Mouse (Mus musculus): ENCODE measurements around the gene Pcnx3. TPM values are rescaled to one million over a fixed set of nuclear protein-coding genes. Genes with fewer than 3 reads are reported as not detected.

The Pcnx3 gene
- total and polyA plus RNA-seq, 3 experiments, result 17.5 to 40.1 (median 18.6) TPM

DNA sequence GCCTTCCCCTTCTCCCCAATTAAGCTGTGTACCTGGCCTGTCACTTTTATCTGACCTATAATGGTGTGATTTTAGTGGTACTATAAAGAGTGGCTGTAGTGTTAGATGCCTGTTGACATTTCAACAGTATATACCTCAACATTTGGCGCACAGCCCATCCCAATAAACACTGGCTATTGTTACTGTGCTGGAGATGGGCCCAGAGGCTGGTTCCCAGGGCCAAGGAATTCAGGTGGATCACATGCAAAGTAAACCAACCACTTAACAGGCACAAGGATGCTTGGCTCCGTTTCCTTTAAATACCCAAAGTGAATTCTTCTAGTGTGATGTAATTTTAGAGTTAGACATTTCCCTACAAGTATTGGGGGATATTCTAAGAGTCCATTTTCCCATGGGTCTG, 73.8 kb downstream of the Pcnx3 start:
- no peak for TF ChIP-seq POLR2A (IDR thresholded peaks at IDR 0.05; ENCODE audit: insufficient read depth, low read depth, low read length)
- no peak for TF ChIP-seq CTCF (IDR thresholded peaks at IDR 0.05)
- no peak for TF ChIP-seq EP300 (IDR thresholded peaks at IDR 0.05; ENCODE audit: insufficient read depth, low read depth, low read length)
- Histone ChIP-seq H3K4me1 (ENCODE audit: control insufficient read depth, insufficient read depth, low read length) (peaks cover 2% of the 10 kb centered on the region), H3K27me3 (ENCODE audit: control insufficient read depth, insufficient read depth, low read length) (no peaks in the 10 kb centered on the region), H3K27ac (no peak overlapping the region), H3K9ac (ENCODE audit: low read depth, low read length) (no peak overlapping the region), H3K4me3 (no peak overlapping the region), H3K36me3 (ENCODE audit: control insufficient read depth, insufficient read depth, low read length) (no peaks in the 10 kb centered on the region), H3K79me2 (replicated peaks; ENCODE audit: control insufficient read depth, insufficient read depth, low read length) (no peaks in the 10 kb centered on the region)
- no peak for DNase-seq
- 31% methylated on average over 2 of the region's 2 CpGs for WGBS
- intact Hi-C loops (cut with DNase I), result loop anchor here (5.0 kb wide), 2 partner anchors 72 to 112 kb away; partner anchors contain the start of genes Ehbp1l1, Fam89b, Map3k11 and Pcnx3

Small RNA genes within 50 kb of the gene (microRNA-seq; reads per million reads assigned to microRNA genes)
- gene Mir6987, result 0 reads per million in 2 experiments

Other genes starting within 250 kb of the Pcnx3 start
- not detected for gene Fosl1, start 241.4 kb downstream of the Pcnx3 start, total RNA-seq (2021)
- gene Fosl1, start 241.4 kb downstream of the Pcnx3 start, polyA plus RNA-seq (2012; rRNA removed), result 0.12 TPM in 1 of 2 replicates, not detected in the other
- gene Ccdc85b, start 231.0 kb downstream of the Pcnx3 start, total RNA-seq (2021), result 1 to 10 TPM; 6.3 to 9.7 TPM
- gene Ccdc85b, start 231.0 kb downstream of the Pcnx3 start, polyA plus RNA-seq (2012; rRNA removed), result 5.9 and 6.1 TPM in 2 replicates
- gene Fibp, start 228.3 kb downstream of the Pcnx3 start, total RNA-seq (2021), result 10 to 100 TPM; 47.1 to 52.9 TPM
- gene Fibp, start 228.3 kb downstream of the Pcnx3 start, polyA plus RNA-seq (2012; rRNA removed), result 85.6 and 88.3 TPM in 2 replicates
- under 1 TPM; 0.32 to 0.42 TPM for gene Ctsw, start 220.4 kb downstream of the Pcnx3 start, total RNA-seq (2021)
- 0.67 and 2.0 TPM in 2 replicates for gene Ctsw, start 220.4 kb downstream of the Pcnx3 start, polyA plus RNA-seq (2012; rRNA removed)
- gene Efemp2, start 215.0 kb downstream of the Pcnx3 start, total RNA-seq (2021), result 10 to 100 TPM in 1 of 2 experiments, 1 to 10 TPM in 1; 8.2 to 10.3 TPM
- gene Efemp2, start 215.0 kb downstream of the Pcnx3 start, polyA plus RNA-seq (2012; rRNA removed), result 33.6 and 36.3 TPM in 2 replicates
- gene Mus81, start 200.5 kb downstream of the Pcnx3 start, total RNA-seq (2021), result 10 to 100 TPM; 18.6 to 21.6 TPM
- gene Mus81, start 200.5 kb downstream of the Pcnx3 start, polyA plus RNA-seq (2012; rRNA removed), result 36.4 and 38.6 TPM in 2 replicates
- 100 to 1,000 TPM; 169 to 194 TPM for gene Cfl1, start 198.5 kb downstream of the Pcnx3 start, total RNA-seq (2021)
- gene Cfl1, start 198.5 kb downstream of the Pcnx3 start, polyA plus RNA-seq (2012; rRNA removed), result 160 and 206 TPM in 2 replicates
- gene 1700020D05Rik, start 185.1 kb downstream of the Pcnx3 start, total RNA-seq (2021), result under 1 TPM; 0.82 to 0.89 TPM
- gene 1700020D05Rik, start 185.1 kb downstream of the Pcnx3 start, polyA plus RNA-seq (2012; rRNA removed), result 0.70 and 0.85 TPM in 2 replicates
- 1 to 10 TPM; 3.9 to 5.2 TPM for gene Snx32, start 178.4 kb downstream of the Pcnx3 start, total RNA-seq (2021)
- 11.4 and 13.0 TPM in 2 replicates for gene Snx32, start 178.4 kb downstream of the Pcnx3 start, polyA plus RNA-seq (2012; rRNA removed)
- gene Ovol1, start 128.3 kb downstream of the Pcnx3 start, total RNA-seq (2021), result not detected
- 0.04 TPM in 1 of 2 replicates, not detected in the other for gene Ovol1, start 128.3 kb downstream of the Pcnx3 start, polyA plus RNA-seq (2012; rRNA removed)
- 1 to 10 TPM; 3.0 to 3.3 TPM for gene Ap5b1, start 120.9 kb downstream of the Pcnx3 start, total RNA-seq (2021)
- gene Ap5b1, start 120.9 kb downstream of the Pcnx3 start, polyA plus RNA-seq (2012; rRNA removed), result 3.0 and 3.1 TPM in 2 replicates
- gene Rnaseh2c, start 87.0 kb downstream of the Pcnx3 start, total RNA-seq (2021), result 10 to 100 TPM; 50.2 to 58.6 TPM
- gene Rnaseh2c, start 87.0 kb downstream of the Pcnx3 start, polyA plus RNA-seq (2012; rRNA removed), result 18.7 and 37.1 TPM in 2 replicates
- 10 to 100 TPM; 27.0 to 27.5 TPM for gene Kat5, start 78.7 kb downstream of the Pcnx3 start, total RNA-seq (2021)
- 36.1 and 56.9 TPM in 2 replicates for gene Kat5, start 78.7 kb downstream of the Pcnx3 start, polyA plus RNA-seq (2012; rRNA removed)
- gene Rela, start 51.4 kb downstream of the Pcnx3 start, total RNA-seq (2021), result 10 to 100 TPM; 26.8 to 32.5 TPM
- 39.8 and 57.2 TPM in 2 replicates for gene Rela, start 51.4 kb downstream of the Pcnx3 start, polyA plus RNA-seq (2012; rRNA removed)
- gene Sipa1, start 25.2 kb downstream of the Pcnx3 start, total RNA-seq (2021), result 10 to 100 TPM; 19.9 to 23.5 TPM
- gene Sipa1, start 25.2 kb downstream of the Pcnx3 start, polyA plus RNA-seq (2012; rRNA removed), result 37.7 and 39.9 TPM in 2 replicates
- 10 to 100 TPM; 20.8 to 23.2 TPM for gene Map3k11, start 166 bp downstream of the Pcnx3 start, total RNA-seq (2021)
- gene Map3k11, start 166 bp downstream of the Pcnx3 start, polyA plus RNA-seq (2012; rRNA removed), result 31.5 and 31.9 TPM in 2 replicates
- not detected for gene Kcnk7, start 15.5 kb upstream of the Pcnx3 start, total RNA-seq (2021)
- not detected in 2 replicates for gene Kcnk7, start 15.5 kb upstream of the Pcnx3 start, polyA plus RNA-seq (2012; rRNA removed)
- gene Ehbp1l1, start 37.4 kb upstream of the Pcnx3 start, total RNA-seq (2021), result 100 to 1,000 TPM; 128 to 137 TPM
- gene Ehbp1l1, start 37.4 kb upstream of the Pcnx3 start, polyA plus RNA-seq (2012; rRNA removed), result 100 and 121 TPM in 2 replicates
- gene Fam89b, start 40.7 kb upstream of the Pcnx3 start, total RNA-seq (2021), result 10 to 100 TPM; 24.2 to 26.3 TPM
- gene Fam89b, start 40.7 kb upstream of the Pcnx3 start, polyA plus RNA-seq (2012; rRNA removed), result 75.7 and 80.7 TPM in 2 replicates
- gene Ltbp3, start 52.0 kb upstream of the Pcnx3 start, total RNA-seq (2021), result 10 to 100 TPM; 30.7 to 34.2 TPM
- 61.3 and 61.5 TPM in 2 replicates for gene Ltbp3, start 52.0 kb upstream of the Pcnx3 start, polyA plus RNA-seq (2012; rRNA removed)
- gene Scyl1, start 82.5 kb upstream of the Pcnx3 start, total RNA-seq (2021), result 10 to 100 TPM; 57.2 to 70.0 TPM
- 95.6 and 113 TPM in 2 replicates for gene Scyl1, start 82.5 kb upstream of the Pcnx3 start, polyA plus RNA-seq (2012; rRNA removed)
- gene Frmd8, start 186.4 kb upstream of the Pcnx3 start, total RNA-seq (2021), result 1 to 10 TPM; 7.7 to 8.4 TPM
- 7.0 and 9.3 TPM in 2 replicates for gene Frmd8, start 186.4 kb upstream of the Pcnx3 start, polyA plus RNA-seq (2012; rRNA removed)
- 1 to 10 TPM; 2.8 TPM for gene Slc25a45, start 188.9 kb upstream of the Pcnx3 start, total RNA-seq (2021)
- 7.9 and 8.2 TPM in 2 replicates for gene Slc25a45, start 188.9 kb upstream of the Pcnx3 start, polyA plus RNA-seq (2012; rRNA removed)
- gene Tigd3, start 205.2 kb upstream of the Pcnx3 start, total RNA-seq (2021), result under 1 TPM; 0.14 to 0.47 TPM
- gene Tigd3, start 205.2 kb upstream of the Pcnx3 start, polyA plus RNA-seq (2012; rRNA removed), result 0.25 and 0.67 TPM in 2 replicates
- gene Dpf2, start 224.1 kb upstream of the Pcnx3 start, total RNA-seq (2021), result 10 to 100 TPM; 82.3 to 83.5 TPM
- gene Dpf2, start 224.1 kb upstream of the Pcnx3 start, polyA plus RNA-seq (2012; rRNA removed), result 71.8 and 104 TPM in 2 replicates
- gene Cdc42ep2, start 235.9 kb upstream of the Pcnx3 start, total RNA-seq (2021), result 1 to 10 TPM; 8.0 to 8.4 TPM
- 11.7 and 19.0 TPM in 2 replicates for gene Cdc42ep2, start 235.9 kb upstream of the Pcnx3 start, polyA plus RNA-seq (2012; rRNA removed)